Mouse (Mus musculus): ENCODE measurements around the gene Prkar1a. TPM values are rescaled to one million over a fixed set of nuclear protein-coding genes. Genes with fewer than 3 reads are reported as not detected.

The Prkar1a gene
- total RNA-seq, 2 experiments from 2014 or later: 533 to 590 TPM

DNA sequence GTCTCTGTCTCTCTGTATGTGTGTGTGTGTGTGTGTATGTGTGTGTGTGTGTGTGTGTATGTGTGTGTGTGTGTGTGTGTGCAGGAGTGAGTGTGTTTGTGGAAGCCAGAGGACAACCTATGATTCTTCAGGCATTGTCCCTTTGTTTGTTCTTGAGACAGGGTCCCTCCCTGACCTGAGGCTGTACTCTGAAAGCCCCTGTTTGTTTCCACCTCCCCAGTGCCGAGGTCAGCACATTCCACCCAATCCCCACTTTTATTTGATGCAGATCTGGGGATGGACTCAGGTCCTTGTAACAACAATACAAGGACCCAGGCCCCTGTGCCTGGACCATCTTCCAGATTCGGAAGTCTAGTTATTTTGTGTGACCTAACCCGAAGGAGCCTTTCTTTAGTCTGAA, 58.2 kb downstream of the Prkar1a start:
- no peak for DNase-seq

DNA sequence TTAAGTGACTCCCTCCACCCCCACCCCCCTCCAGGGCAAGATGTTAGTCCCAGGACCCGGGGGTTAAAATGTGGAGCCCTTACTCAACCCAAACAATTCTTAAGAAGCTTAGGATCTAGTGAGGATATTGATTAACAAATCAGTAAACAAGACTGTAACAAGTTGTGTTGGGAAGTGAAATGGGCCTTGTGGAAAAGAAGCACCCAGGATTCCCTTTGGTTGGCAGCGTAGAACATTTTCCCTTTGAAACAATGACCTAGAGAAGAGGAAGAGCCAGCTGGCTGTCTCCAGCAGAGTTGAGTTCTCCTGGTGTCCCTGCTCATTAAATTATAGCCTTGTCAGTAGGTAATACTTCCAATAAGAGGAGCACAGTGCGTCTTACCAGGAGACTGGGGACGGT, 59.6 kb downstream of the Prkar1a start:
- no peak for DNase-seq

DNA sequence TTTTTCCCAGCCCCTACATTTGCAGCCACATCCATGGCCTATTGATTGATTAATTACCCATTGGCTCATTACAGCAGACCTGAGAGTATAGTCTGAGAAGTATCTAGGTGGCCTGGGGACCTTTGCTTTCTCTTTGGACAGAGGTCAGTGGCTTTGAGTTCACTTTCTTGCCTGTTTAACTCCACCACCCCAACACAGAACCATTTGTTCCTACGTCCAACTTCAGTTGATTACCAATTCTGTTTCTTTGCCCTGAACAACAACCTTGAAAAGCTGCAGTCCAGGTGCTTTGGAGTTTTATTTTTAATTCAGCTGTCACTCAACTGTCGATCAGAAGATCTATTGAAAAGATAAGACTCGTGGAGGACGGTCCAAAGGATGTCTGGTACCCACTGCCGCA, 60.3 kb downstream of the Prkar1a start:
- no peak for DNase-seq

DNA sequence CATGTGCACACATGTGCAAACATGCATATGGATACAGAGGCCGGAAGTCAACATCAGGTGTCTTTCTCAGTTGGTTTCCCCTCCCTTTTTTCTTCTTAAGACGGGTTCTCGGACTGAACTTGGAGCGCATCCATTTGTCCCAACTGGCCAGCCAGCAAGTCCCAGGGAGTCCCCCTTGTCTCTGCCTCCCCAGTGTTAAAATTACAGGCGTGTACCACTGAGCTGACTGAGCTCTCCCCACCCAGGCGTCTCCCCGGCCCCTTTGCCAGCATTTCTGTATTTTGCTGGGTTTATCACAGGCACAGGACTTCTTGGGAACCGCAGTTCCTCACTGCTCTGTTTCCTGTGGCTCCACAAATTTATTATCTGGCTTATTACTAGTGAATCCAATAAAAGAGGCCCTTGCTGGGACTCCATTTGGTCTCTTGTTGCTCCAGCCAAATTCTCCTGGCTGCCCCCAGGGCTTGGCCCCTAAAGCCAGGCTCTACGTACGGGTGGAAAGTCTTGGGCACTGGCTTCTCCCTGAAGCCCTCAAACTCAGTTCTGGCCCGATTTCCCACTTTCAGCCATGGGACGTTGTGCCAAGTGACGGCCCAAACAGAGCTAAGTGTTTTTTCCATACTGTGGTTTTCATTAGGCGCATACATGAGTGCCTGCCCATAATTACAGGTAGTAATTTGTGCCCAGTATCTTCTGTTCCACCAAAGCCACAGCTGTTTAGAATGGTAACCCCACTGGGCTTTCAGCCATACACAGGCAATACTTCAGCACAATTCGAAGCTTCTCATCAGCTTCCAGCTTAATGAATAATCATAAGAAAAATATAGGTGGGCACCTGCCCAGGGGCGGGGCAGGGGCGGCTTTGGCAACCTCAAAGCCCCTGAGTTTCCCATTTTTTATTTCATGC, 65.4 kb downstream of the Prkar1a start:
- no peak for DNase-seq

DNA sequence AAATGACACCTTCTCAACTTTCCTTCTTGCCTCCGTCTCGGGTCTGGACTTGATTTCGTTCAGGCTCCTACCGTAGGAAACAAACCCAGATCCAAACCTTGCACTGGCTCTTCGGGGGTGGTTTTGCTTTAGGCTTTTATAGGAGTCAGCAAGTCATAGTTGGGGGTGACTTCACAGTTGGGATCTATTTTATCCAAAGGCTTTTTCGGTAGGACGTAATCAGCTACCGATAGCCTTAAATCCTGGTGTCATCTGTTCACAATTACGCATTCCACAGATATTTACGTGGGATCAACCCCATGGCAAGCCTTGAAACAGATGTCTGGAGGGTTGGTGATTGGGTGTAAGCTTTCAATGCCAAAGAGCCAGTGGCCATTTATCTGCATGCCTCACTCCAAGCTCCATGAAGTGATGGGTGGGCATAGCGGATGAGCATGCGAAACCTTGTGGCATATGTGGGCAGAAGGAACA, 66.1 kb downstream of the Prkar1a start:
- DNase-seq: no peak

DNA sequence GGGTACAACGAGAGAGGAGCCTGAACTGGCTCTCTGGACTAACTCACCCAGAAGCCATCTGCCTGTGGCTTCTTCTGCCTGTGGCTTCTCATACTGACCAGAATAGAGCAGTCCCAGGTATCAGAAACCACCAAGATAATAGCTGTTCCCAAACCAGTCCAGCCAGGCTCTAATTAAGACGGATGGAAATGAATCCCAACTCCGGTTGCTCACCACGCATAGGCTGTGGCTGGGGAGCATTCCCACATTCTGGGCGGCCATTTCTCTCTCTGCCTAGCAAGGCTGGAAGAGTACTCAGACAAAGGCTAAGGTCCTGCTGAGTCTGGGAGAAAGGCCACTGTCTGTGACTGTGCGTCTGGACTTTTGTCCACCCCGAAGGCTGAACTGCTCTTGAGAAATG, 67.8 kb downstream of the Prkar1a start:
- peak in 1 of 2 experiments; percentile 7 for DNase-seq

DNA sequence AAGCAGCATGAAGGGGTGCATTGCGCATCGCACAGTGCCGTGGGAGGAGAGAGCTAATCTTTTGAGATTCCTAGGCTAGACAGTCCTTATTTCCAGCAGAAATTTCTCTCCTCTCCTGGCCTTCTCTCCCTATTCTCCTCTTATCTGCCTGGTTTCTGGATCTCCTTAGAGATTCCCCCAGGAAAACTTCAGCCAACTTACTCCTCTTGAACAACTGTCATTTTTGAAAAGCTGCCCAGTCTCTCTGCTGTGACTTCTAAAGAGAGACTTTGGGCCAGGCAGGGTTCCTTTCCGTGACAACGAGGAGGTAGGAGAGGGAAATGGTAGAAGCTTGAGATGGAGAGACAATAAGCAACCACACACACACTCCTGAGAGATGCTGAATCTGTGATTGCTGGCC, 68.2 kb downstream of the Prkar1a start:
- no peak for DNase-seq

DNA sequence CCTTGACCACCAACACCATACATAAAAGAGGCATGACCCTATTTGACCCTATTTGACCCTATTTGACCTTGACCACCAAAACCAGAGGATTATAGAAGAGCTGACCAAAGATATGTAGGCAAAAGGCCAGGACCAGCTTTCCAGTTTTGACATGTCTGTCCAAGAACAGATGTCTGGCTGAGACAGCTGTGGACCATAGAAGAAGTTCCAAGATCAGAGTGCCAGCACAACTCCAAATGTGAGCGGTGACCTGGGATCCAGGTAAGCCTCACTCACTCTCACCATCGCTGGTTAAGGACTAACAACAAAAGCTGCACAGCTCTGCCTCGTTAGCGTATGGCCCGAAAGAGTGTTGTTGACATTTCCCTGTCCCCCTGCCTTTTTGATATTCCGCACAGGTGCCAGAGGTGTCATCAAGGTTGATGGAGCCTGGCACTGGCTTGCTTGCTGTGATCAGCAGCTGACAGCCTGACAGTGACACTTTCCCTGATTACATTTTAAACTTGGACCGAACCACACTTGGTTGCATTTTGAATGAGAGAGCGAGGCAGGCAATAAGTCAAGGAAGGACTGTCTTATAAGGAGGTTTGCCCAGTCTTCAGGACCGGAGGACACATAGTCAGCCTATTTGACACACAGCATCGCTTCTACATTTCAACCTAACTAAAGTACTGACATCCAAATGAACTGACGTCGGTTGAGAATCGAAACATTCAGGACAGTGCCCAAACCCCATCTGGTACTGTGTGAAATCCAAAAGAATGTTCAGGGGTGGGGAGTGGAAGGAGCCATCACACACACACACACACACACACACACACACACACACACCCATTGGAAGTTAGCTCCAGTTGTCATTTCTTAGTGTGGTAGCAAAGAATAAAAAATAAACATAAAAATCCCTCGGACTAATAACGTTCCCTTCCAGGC, 69.0 kb downstream of the Prkar1a start:
- no peak for DNase-seq

Other genes starting within 250 kb of the Prkar1a start
- not detected for gene 9930022D16Rik, start 235.5 kb upstream of the Prkar1a start, total RNA-seq (2021)
- gene Amz2, start 223.5 kb upstream of the Prkar1a start, total RNA-seq (2021): 10 to 100 TPM; 60.4 to 60.6 TPM
- gene Arsg, start 176.0 kb upstream of the Prkar1a start, total RNA-seq (2021): 10 to 100 TPM in 1 of 2 experiments, 1 to 10 TPM in 1; 9.6 to 12.2 TPM
- gene Slc16a6, start 175.8 kb upstream of the Prkar1a start, total RNA-seq (2021): 1 to 10 TPM; 5.2 to 6.2 TPM
- gene Wipi1, start 37.4 kb upstream of the Prkar1a start, total RNA-seq (2021): 10 to 100 TPM; 22.4 to 23.5 TPM
- gene Fam20a, start 72.9 kb downstream of the Prkar1a start, total RNA-seq (2021): 10 to 100 TPM; 13.7 to 14.6 TPM
- not detected for gene 1700012B07Rik, start 178.6 kb downstream of the Prkar1a start, total RNA-seq (2021)